Mouse (Mus musculus): ENCODE results near the gene Hddc3.
"Not testable (repeated sequence)": the region's sequence is repeated elsewhere in the genome, so short reads cannot be mapped to it uniquely, and the experiment has no call there.

Hddc3 gene

DNA sequence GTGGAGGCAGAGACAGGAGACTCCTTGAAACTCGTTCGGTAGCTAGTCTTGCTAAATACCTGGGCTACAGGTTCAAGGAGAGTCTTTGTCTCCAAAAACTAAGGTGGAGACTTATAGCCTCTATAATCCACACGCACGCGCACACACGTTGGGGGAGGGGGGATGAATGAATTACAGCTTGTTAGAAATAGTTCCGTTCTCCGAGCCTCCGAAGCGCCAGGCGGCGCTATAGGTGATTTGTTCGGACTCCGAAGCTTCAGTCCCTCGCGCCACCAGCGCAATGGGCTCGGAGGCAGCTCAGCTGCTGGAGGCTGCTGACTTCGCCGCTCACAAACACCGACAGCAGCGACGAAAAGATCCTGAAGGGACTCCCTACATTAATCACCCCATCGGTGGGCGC is at the start of gene Hddc3:
Gene Hddc3, plus strand, starts transcription at position 247 of the 400 bp plus-strand sequence.
- peak; percentile 94 for DNase-seq (ENCODE audit: low read depth, low spot score)

DNA sequence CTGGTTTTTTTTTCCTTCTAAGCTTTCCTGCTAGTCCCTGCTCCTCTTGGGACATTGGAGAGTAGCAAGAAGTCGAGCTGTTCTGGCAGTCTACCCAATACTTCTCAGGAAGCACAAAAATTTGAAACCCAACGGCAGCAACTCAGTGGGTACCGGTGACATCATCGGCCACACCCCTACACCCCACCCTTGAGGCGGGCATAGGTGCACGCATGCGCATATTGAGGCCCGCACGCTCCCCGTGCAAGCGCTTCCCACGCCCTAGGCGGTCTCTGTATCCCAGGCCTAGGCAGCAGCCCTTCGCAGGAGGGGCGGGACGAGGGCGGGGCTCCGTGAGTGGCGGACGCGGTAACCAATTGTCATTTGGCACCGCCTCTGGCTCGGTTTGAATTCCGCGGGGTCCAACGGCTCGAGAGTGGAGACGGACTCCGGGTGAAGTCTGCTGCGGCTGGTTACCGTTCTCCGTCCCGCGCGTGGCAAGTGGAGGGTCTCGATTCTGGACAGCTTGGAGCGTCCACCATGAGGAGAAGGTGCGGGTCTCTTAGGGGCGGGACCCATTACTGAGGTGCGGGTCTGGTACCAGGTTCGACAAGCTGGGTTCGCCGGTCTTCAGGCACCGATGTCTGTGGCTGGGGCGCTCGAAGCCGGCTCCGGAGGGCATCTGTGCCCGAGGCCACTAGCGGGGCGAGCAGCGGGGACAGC is 48.7 kb upstream of the Hddc3 start, which contains the start of gene Prc1:
Gene Prc1, plus strand, starts transcription at position 389 of the 702 bp plus-strand sequence.
- DNase-seq (ENCODE audit: low read depth, low spot score) = peak; percentile 93

DNA sequence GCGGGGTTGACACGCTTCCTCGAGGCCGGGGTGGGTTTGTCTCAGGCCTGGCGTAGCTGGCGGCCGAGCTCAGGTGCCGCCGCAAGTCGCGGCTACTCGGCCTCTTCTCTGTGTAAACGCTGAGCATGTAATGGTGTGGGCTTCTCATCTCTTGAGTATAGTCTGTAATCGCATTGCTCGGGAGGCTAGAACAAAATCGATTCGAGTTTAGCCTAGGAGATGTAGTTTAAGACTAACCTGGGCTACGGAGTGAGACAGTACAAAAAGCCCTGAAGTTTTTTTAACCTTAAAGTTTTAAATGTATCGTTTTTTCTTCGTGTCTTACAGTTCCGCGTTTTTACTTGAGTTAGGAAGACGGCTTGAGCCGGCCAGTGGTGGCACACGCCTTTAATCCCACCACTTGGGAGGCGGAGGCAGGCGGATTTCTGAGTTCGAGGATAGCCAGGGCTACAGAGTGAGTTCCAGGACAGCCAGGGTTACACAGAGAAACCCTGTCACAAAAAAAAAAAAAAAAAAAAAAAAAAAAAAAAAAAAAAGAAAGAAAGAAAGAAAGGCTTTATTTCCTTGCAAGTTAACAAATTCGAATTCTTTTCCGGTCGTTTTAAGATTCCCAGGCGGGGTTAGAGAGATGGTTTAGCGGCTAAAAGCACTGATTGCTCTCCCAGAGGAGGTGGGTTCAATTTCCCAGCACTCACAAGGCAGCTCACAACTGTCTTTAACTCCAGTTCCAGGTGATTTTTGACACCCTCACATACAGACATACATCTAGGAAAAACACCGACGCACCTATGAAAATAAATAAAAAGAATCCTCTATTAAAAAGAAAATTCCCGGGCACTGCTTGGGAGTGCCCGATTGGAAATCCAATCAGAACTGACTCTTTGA is 47.9 kb upstream of the Hddc3 start:
- DNase-seq (ENCODE audit: low read depth, low spot score) = no peak

DNA sequence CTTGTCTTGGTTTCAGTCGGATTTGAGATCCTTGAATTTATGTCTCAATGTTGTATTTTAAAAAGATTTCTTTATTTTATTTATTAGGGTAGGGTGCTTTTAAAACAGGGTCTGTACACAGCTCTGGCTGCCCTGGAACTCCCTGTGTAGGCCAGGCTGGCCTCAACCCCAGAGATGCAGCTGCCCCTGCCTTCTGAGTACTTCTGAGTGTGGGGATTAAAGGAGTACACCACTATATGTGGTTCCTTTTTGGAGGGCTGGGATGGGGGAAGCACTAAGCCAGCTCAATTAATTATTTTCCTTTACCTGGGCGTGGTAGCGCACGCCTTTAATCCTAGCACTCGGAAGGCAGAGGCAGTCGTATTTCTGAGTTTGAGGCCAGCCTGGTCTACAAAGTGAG is 46.4 kb upstream of the Hddc3 start:
- no peak for DNase-seq (ENCODE audit: low read depth, low spot score)

DNA sequence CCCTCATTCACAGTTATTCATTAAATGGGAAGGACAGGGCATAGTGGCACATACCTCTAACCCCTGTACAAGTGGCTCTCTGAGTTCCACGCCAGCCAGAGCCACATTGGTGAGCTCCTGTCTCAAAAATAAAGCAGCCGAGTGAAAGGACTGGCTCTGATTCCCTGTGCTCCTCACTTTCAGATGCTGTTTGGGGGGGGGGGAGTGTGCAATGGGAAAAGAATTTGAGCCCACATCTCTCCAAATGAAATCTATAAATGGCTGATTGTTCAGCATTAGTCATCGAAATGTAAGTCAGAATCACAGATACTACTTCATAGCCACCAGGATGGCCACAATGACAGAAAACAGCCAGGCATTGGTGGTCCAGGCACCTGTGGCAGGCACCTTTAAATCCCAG is 45.9 kb upstream of the Hddc3 start:
- DNase-seq (ENCODE audit: low read depth, low spot score) = no peak

DNA sequence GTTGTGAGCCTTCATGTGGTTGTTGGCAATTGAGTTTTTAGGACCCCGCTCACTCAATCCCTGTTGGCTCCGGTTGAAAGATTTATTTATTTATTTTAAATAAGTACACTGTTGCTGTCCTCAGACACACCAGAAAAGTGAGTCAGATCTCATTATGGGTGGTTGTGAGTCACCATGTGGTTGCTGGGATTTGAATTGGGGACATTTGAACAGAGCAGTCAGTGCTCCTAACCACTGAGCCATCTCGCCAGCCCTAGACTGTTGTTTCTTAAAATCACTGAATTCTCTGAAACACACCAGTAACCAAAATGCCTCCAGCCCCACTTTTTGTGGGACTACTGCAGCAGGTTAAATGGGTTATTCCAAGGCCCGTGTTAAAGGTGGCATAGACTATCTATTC is 44.1 kb upstream of the Hddc3 start:
- no peak for DNase-seq (ENCODE audit: low read depth, low spot score)

DNA sequence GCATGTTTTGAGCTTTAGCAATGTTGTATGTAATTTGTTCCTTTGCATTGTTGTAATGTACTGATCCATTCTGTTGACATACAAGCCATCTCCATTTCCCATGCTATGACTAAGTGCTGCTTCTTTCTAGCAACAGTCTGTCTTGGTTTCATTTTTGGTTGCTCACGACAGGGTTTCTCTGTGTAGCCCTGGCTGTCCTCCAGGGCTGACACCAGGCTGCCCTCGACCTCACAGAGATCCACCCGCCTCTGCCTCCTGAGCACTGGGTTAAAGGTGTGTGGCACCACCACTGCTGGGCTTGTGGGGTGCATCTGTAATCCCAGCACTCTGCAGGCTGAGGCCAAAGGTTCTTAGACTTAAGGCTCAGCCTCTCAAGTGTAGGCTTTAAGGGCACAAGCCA is 43.3 kb upstream of the Hddc3 start:
- no peak for DNase-seq (ENCODE audit: low read depth, low spot score)

DNA sequence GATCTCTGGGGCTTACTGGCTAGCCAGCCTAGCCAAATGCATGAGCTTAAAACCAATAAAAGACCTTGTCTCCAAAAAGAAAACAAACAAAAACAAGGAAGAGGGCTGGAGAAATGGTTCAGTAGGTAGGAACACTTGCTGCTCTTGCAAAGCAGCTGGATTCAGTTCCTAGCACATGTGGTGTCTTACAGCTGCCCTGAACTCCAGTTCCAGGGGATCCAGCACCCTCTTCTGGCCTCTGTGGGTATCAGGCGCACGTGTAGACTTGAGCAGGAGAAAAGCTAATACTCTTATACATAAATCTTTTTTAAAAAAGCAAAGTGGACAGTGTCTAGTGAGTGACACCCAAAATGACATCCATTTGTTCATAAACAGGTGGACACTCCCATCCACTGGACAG is 41.4 kb upstream of the Hddc3 start:
- DNase-seq (ENCODE audit: low read depth, low spot score) = no peak

DNA sequence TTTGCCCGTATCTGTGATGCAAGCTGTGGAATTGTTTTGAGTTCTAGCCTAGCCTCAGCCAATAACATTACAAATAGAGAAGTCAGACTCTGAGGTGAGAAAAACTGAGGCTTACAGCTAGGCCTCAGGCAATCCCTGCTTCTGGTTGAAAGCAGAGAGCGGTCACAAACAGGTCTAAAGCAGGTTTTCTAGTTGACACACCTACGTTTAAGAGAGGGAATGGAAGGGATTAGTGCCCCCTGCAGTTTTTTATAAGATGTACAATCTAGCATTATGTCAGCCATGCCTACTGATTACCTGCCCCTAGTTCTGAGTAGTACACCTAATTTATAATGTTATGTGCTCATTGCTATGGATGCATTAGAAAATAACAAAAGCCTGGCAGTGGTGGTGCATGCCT is 35.1 kb upstream of the Hddc3 start:
- no peak for DNase-seq (ENCODE audit: low read depth, low spot score)

DNA sequence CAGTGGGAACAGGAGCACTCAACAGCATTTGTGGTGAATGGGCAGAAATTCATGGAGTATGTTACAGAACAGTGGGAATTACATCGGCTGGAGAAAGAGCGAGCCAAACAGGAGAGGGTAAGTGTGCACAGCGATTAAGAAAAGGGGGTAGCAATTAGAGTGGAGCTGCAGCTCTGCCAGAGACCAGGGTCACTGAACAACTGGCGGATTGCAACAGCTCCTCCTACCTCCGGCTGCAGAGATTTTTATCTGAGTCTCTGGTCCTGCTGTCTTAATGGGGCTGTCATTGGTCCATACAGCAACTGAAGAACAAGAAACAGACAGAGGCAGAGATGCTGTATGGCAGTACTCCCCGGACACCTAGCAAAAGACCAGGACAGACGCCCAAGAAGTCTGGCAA is 32.1 kb upstream of the Hddc3 start:
- no peak for DNase-seq (ENCODE audit: low read depth, low spot score)

DNA sequence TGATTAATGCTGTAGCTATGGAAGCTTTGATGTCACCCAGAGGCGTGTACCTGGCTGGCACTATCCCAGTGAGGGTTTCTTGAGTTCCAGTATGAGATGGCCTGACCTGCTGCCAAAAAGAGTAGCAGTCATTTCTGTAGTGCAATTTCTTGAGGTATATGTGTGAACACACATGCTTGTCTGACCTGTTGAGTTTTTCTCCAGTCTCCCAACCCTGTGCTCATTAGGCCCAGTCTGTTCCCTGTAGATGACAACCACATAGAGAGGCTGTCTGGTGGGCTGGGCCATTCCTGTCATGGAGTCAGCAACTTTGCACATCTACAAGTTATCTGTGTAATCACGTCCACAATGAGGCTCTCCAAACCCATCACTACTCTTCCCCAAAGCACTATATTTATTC is 27.2 kb upstream of the Hddc3 start:
- no peak for DNase-seq (ENCODE audit: low read depth, low spot score)

DNA sequence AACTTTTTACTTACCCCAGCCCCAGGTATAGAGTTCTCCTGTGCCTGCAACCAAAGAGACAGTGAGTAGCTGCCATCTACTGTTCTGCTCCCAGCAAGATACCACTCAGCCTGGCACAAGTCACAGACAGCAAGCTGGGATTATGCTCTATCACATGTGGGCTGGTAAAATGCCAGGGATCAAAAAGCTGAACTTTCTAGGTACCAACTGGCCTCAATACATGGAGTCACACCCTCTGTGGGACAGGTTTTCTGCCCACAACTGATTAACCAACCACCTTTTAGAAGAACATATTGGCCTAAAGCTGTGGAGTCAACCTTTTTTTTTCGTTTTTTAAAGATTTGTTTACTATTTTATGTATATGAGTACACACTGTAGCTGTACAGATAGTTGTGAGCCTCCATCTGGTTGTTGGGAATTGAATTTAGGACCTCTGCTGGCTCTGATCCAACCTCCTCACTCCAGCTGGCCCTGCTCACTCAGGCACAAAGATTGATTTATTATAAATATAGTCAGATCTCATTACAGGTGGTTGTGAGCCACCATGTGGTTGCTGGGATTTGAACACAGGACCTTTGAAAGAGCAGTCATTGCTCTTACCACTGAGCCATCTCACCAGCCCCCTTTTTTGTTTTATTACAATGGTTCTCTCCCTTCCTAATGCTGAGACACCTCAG is 25.3 kb upstream of the Hddc3 start:
- DNase-seq (ENCODE audit: low read depth, low spot score) = no peak

DNA sequence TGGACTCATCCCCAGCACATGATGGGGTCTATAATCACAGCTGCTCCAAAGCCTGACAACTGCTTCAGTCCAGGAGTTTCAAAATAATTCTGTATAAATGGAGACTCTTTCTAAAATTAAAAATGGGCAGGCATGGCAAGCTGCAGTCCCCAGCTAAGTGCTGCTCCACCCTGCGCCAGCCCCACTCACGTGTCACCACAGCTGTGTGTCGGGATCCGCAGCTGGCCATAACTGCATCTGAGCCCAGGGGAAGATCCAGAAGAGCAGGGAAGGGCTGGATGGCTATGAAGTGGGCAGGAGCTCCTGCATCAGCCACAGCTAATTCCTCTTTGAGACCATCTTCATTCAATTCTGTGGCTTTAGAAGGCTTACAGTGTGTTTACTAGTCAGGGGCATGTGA is 24.2 kb upstream of the Hddc3 start:
- DNase-seq (ENCODE audit: low read depth, low spot score) = no peak

DNA sequence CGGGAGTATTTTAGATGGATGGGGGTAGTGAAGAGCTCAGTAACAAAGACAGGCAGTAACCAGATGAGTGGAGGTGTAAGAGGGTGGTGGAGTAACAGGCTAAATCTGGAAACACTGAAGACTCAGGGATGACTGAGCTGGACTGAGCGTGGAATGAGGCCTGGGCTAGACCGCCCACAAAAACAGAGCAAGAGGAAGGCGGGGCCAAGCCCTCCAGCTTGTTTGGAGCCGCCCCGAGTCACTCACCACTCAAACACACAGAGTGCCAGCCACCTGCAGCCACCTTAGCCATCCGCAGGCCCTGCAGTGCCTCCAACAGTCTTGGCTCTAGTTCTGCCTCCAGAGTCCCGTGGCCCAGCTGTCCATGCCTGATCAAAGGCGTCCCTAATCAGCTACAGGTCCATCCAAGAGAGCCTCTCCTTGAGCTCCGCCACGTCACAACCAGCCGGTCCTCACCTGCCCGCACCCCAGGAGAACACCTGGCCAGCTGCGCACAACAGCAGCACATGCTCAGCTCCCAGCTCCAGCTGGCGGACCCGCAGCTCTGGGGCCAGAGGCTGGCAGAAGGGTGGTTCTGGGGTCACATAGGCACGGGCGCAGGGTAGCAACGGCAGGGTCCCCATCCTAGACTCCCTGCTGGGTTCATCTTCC is 22.9 kb upstream of the Hddc3 start:
- no peak for DNase-seq (ENCODE audit: low read depth, low spot score)

DNA sequence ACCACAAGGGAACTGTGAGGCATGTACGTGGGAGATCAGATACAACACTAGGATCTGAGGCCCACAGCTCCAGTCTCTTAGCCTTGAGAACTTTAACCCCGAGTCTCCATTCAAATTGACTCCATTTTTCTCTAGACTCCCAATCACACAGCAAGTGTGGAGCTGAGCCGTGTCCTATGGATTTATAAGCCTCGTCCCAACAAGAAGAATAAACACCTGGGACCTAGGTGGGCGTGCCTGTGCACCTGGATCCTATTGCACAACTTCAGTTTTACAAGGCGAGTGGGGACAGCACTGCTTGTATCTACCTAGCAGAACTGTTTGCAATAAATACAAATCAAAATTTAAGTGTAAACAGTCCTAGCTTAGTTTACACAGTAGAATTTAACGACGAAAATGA is 19.6 kb upstream of the Hddc3 start:
- DNase-seq (ENCODE audit: low read depth, low spot score) = no peak

DNA sequence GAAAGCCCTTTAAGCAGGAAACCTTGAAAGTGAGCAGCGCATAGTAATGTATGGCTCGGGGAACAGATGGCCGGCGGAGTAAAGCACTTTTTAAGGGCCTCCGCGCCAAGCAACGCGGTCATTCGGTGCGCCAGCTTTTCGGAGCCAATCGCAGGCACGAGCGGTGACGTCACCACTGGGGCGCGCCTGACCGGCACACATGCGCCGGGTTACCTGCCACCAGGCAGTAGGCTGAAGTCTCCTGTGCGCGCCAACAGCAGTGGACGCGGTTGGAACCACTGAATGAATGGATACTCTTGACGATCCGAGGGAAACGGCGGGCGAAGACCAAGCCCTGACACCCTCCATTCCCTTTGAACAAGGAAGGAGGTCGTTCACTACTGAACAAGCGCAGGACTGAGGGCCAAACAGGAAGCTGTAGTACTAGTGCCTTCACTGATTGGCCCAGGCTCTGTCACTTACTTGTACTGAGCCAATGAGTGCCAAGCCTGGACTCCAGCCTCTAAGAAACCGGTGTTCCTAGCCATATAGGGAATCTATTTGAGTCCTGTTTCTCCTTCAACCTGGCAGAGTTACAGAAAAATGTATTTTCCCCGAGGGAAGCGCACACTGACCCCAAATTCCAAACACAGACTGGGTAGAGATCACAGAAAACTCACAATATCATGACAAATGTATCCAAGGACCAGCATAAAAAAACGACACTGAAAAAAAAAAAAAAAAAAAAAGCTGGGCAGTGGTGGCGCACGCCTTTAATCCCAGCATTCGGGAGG is 18.7 kb upstream of the Hddc3 start, which contains the start of gene Rccd1:
Gene Rccd1, minus strand, starts transcription at position 412 of the 773 bp plus-strand sequence.
- DNase-seq (ENCODE audit: low read depth, low spot score) = peak; percentile 99

DNA sequence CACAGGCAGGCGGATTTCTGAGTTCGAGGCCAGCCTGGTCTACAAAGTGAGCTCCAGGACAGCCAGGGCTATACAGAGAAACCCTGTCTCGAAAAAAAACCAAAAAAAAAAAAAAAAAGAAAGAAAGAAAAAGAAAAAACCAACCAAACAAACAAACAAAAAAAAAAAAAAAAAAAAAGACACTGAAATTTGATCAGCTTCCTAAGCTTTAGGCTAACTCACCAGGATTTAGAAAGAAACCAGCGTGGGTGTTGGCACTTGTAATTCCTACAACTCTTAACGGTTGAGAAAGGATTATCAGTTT is 18.1 kb upstream of the Hddc3 start:
- not testable (repeated sequence) for DNase-seq (ENCODE audit: low read depth, low spot score)

DNA sequence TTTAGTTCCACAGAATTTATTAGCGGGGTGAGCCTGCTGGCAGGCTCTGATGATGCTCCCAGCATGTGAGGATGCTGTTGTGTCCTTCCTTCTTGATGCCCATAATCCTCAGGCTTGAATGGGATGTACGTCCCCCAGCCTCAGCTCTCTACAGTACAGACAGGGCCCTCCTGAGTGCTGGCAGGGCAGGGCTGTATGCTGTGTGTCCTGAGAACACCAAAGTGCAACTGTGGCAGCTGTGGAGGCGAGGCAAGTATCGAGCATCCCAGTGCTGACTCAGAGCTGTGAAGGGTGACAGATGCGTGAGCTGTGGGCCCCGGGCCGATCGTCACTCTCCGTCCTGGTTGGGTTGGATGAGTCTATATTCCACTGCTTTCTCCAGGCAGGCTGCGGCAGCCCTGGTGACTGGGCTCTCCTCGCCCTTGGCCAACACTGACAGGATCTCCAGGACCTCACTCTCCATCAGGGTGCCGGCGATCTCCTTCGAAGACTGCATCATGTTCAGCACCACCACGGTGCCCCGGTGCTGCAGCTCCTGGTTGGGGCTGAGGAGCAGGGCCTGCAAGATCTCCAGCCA is 17.5 kb upstream of the Hddc3 start:
- DNase-seq (ENCODE audit: low read depth, low spot score) = no peak

DNA sequence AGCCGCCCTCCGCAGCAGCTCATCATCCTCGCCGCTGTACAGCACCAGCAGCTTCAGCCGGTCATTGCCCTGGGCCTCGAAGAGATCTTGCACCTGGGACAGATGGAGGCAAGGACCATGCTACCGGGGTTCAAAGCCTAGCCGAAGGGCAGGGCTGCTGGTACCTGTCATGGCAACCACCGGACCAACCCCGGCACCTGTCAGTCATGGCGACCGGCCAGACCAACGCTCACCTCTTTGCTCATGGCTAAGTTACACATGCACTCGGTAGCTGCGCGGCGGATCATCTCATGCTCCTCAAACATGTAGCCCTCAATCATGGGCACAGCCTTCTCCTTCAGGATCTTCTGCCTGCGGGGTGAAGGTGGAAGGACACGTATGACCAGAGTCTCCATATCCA is 16.8 kb upstream of the Hddc3 start:
- no peak for DNase-seq (ENCODE audit: low read depth, low spot score)

DNA sequence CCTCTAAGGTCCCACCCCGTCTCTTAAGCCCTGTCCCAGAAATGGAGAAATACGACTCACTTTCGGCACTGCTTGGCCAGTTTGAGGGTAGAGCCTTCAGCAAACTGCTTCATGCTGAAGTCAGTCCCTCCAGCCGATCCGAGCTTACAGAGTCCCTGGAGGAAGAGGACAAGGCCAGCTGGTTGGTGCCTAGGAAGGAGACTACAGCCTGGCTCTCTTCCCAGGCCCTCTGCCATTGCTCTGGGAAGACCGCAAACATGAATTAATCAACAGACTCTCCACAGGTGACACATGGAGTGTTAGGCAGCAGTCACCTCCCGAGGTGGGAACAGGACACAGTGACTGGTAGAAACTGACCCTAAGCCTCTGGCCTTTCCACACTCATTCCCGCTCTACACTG is 12.6 kb upstream of the Hddc3 start:
- no peak for DNase-seq (ENCODE audit: low read depth, low spot score)

DNA sequence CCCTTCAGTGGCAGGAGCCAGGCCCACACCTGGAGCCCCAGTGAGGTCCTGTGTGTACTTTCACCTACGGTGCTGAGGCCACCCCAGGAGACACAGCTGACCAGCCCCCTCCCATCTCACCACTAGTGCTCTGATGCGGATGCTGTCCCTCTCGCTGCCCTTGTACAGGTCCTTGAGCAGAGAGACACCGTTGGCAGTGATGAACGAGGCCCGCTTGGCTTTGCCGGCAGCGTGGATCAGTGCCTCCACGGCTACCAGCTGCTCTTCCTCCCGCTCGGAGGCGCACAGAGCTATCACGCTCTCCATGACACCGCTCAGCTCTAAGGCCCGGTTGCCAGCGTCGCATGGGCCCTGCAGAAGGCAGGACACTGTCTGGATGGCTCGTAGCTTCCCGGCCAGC is 11.5 kb upstream of the Hddc3 start:
- DNase-seq (ENCODE audit: low read depth, low spot score) = no peak
